Comparison of ENCODE assay signal across 8 mouse cellular contexts in the genomic region with DNA sequence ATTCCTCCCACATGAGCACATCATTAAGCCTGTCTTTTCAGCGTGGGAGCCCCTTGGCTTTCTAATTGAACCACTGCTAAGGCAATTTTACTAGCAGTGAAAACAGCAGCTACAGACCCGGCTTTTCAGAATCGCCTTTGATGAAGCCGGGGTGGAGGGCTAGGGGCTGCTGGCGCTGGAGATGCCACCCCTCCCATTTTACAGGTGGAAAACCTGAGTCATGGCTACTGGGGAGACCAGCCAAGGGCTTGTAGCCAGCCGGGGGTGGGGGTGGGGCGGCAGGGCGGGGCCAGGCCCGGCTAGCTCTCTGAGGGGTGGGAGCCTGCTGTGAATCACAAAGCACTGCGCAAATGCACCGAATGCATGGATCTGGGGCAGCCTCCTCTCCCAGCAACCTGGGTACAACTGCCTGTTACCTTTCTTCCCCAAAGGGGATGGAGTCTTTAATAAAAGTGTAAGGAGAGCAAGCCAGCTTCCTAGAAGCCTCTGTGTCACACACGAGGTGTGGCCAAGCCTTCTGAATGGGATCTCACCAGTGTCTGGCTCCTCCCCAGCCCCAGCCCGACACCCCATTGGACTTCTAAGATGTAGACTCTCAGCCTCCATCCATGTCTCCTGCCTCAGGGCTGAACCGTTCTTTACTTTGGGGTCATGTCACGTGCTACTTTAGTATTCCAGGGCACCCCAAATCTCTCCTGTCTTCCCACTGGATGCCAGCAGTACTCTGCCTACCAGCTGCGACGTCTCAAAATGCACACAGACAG.
DNase-seq lines count a peak whose midpoint lies in the region; ATAC-seq lines count a peak whose summit lies in the region.

No protein-coding gene starts in this region.

- peak overlapping the region; percentile 60 for H3K4me2 ChIP-seq in kidney, embryonic 15.5 days
- peak overlapping the region; percentile 61 for H3K4me2 ChIP-seq in intestine, embryonic 15.5 days (replicated peaks)
- H3K4me2 ChIP-seq in neural tube, embryonic 13.5 days: peak overlapping the region; percentile 52

- 12% methylated on average over 17 of the region's 17 CpGs for WGBS in kidney, embryonic 15.5 days
- 11% methylated on average over 17 of the region's 17 CpGs for WGBS in intestine, embryonic 15.5 days
- 8% methylated on average over 17 of the region's 17 CpGs for WGBS in neural tube, embryonic 13.5 days

- peak overlapping the region; percentile 44 for H3K9ac ChIP-seq in kidney, embryonic 15.5 days
- H3K9ac ChIP-seq in intestine, embryonic 15.5 days: peak overlapping the region; percentile 24; the same call in 1 of the 2 replicates
- peak overlapping the region; percentile 31 for H3K9ac ChIP-seq in neural tube, embryonic 13.5 days

- no peaks in the 10 kb centered on the region for H3K36me3 ChIP-seq in kidney, embryonic 15.5 days
- no peaks in the 10 kb centered on the region for H3K36me3 ChIP-seq in intestine, embryonic 15.5 days
- H3K36me3 ChIP-seq in neural tube, embryonic 13.5 days: no peaks in the 10 kb centered on the region

- no peaks in the 10 kb centered on the region for H3K9me3 ChIP-seq in kidney, embryonic 15.5 days (replicated peaks)
- no peaks in the 10 kb centered on the region for H3K9me3 ChIP-seq in intestine, embryonic 15.5 days
- H3K9me3 ChIP-seq in neural tube, embryonic 13.5 days: peaks cover 3% of the 10 kb centered on the region; the same call in 1 of the 2 replicates

- H3K27ac ChIP-seq in kidney, embryonic 15.5 days: peak overlapping the region; percentile 71
- peak overlapping the region; percentile 49 for H3K27ac ChIP-seq in intestine, embryonic 15.5 days
- peak overlapping the region; percentile 56 for H3K27ac ChIP-seq in neural tube, embryonic 13.5 days (replicated peaks)

- peak overlapping the region; percentile 27 for H3K4me3 ChIP-seq in kidney, embryonic 15.5 days (replicated peaks)
- H3K4me3 ChIP-seq in intestine, embryonic 15.5 days (replicated peaks): peak overlapping the region; percentile 14
- peak overlapping the region; percentile 20 for H3K4me3 ChIP-seq in neural tube, embryonic 13.5 days

- peaks cover 50% of the 10 kb centered on the region for H3K4me1 ChIP-seq in kidney, embryonic 15.5 days
- peaks cover 29% of the 10 kb centered on the region for H3K4me1 ChIP-seq in intestine, embryonic 15.5 days (replicated peaks)
- peaks cover 18% of the 10 kb centered on the region for H3K4me1 ChIP-seq in neural tube, embryonic 13.5 days (replicated peaks)

- ATAC-seq in kidney, embryonic 15.5 days (replicated peaks; ENCODE audit: low FRiP score): peak; percentile 23; the same call in 1 of the 2 replicates
- ATAC-seq in intestine, embryonic 15.5 days: peak; percentile 11
- ATAC-seq in neural tube, embryonic 13.5 days (ENCODE audit: low read depth): peak; percentile 75

- H3K27me3 ChIP-seq in kidney, embryonic 15.5 days: 0 out of 2 replicates have a peak, but pooled peaks cover 4% of the 10 kb centered on the region
- H3K27me3 ChIP-seq in intestine, embryonic 15.5 days (replicated peaks): no peaks in the 10 kb centered on the region
- peaks cover 9% of the 10 kb centered on the region; the same call in 1 of the 2 replicates for H3K27me3 ChIP-seq in neural tube, embryonic 13.5 days

- DNase-seq in kidney, adult 8-10 months: no peak
- DNase-seq in embryo, embryonic 9.5 days (ENCODE audit: extremely low spot score): peak; percentile 43
- DNase-seq in ovary, adult 18-20 months (ENCODE audit: low spot score): no peak
- no peak for DNase-seq in urinary bladder, postnatal 36 days (ENCODE audit: low spot score in 2 of 2)
- no peak for DNase-seq in layer of hippocampus, postnatal 25 days (ENCODE audit: extremely low spot score in 1 of 2, low spot score in 1 of 2)

Comparison
In these comparisons a context has a peak if more than half of its experiments do, and no peak if none do; other contexts are left out.
1. ATAC-seq: peak in every context shown above with its lines; median percentile 75 in neural tube, embryonic 13.5 days; 23 in kidney, embryonic 15.5 days; 11 in intestine, embryonic 15.5 days.